Mouse (Mus musculus) liver, postnatal 0 days (tissue): Measurements from ENCODE around the gene Mia2.

Experiments
- CTCF ChIP-seq: sonication (generic); IDR thresholded peaks from 2 replicates; pipeline ENCODE4 v1.5.1; 2016; ENCODE audit warnings: antibody characterized with exemption, low read depth
- EP300 ChIP-seq: IDR thresholded peaks from 2 replicates; pipeline ENCODE4 v1.6.1; 2016; ENCODE audit warnings: antibody characterized with exemption, low read depth, mild to moderate bottlenecking

GRCm38 (mm10) chr12:59135096-59135495 lies 39.5 kb downstream of the Mia2 start:
- no peak for TF ChIP-seq CTCF
- TF ChIP-seq EP300 = no peak
